Mouse (Mus musculus) embryo, embryonic 10.5 days (tissue): Measurements from ENCODE around the gene Rab37.

Source experiments
- DNase-seq: peaks from one replicate; pipeline ENCODE4 v3.0.0-alpha.2; 2015; ENCODE audit warnings: low spot score

Gene Rab37

DNA sequence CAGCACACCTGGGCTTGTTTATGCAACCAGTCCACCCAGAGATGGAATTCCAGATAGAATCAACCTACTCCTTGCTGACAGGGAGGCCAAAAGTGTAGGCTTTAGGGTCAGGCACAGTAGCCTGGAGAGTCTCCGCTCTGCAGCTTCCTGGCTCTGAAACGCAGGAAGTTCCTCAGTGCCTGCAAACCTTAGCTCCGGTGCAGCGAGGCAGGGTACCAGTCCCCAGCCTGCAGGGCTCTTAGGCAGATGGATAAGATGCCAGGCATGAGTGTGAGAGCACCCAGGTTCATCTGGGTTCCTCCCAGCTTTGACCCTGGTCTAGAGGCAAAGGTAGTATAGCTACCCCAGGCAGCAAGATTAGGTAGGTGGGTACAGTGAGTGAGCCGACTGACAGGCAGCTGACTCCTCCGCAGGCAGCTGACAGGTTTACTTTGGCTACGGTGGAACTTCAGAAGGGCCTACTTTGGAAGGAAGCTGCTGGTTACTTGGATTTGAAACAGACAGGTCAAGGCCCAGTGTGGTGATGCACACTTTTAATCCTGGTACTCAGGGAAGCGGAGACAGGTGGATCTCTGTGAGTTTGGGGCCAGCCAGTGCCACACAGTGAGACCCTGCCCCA is 76.5 kb downstream of the Rab37 start:
- DNase-seq: no peak

DNA sequence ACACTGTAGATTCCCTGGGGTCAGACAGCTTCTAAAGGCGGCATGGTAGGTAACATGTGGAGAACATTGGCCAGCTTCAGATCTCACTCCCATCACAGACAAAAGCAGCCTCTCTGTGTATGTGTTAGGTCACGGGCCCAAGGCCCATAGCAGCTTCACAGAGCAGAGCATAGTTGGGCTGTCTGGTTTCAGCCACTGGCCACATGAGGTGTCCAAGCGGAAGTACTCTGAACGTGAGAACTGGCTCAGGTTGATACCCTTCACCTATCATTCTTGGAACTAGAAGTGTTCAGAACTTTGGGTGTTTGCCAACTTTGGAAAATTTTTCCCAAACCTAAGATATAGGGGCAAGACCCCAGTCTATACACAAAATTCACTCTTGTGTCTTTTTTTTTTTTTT is 78.2 kb downstream of the Rab37 start:
- no peak for DNase-seq

- no peak for DNase-seq
These were observed 79.9 kb downstream of the Rab37 start for GRCm38 (mm10) chr11:115171125-115171524.

DNA sequence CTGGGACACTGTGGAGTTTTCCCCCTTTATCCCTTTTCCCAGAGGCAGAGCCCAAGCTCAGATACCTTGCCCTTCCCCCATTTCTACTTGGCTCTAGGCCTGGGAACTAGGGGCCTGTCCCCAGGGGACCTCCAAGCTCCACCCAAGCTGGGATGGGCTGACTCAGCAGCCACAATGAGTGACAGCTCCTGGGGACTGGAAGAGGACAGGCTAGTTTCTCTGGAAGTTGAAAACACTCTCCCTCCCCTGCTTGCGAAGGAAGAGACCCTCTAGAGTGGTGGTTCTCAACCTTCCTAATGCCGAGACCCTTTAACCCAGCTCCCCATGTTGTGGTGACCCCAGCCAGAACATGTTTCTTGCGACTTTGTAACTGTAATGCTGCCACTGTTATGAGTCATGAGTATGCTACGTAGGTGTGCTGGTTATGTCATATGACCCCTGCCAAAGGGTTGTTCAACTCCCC is 81.6 kb downstream of the Rab37 start:
- peak; percentile 60 for DNase-seq

- DNase-seq: no peak
These were observed 82.5 kb downstream of the Rab37 start for GRCm38 (mm10) chr11:115173549-115174339.

DNA sequence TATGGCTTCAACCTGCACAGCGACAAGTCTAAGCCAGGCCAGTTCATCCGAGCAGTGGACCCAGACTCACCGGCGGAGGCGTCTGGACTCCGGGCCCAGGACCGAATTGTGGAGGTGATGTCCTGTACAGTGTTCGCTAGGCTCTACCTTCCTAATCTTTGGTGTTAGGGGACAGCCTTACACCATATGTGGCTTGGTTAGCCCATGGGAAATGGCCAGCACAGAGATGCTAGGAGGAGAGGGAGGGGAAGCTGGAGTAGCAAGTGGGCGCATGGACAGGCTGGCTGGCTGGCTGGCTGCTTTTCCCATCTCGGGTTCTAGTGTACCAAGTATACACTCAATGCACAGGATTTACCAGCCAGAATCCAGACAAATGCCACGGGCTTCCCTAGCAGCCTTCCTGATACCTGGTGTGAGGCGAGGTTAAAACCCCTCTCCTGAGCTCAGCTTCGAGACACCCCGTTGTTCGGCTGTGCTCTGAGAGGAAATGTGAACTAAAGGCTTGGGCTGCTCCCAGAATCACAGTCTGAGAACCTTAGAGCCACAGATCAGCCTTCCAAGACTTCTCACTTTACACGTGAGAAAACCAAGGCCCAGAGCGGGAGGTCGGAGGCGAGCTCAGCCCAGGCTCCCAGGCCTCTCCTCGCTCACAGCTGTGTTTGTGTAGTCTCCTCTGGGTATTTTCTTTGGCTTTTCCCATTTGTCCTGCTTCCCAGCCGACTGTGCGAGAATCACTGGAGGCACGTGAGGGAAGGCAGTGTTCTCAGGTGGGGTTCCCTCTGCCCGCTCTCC is 85.4 kb downstream of the Rab37 start:
- DNase-seq: no peak

GRCm38 (mm10) chr11:115177559-115178195 is 86.4 kb downstream of the Rab37 start:
- no peak for DNase-seq

- no peak for DNase-seq
These were observed 87.5 kb downstream of the Rab37 start for GRCm38 (mm10) chr11:115178766-115179165.

DNA sequence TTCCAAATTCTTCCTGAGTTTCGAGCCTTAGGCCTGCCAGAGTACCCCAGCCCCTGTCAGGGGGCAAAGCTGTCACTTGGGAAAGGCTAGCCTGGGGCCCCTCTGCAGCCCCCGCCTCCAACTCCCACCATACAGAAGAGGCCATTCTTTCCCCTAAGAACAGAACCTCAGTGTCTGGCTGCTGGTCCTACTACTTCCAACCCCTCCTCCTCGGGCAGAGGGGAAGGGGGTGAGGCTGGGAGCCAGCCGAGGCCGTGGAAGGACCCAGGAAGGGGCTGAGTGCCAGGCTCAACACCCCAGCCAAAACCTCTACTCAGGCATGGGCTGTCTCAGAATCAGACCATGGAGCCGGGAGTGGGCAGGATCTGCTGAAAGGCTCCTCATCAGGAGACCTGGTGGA is 88.0 kb downstream of the Rab37 start:
- no peak for DNase-seq

- no peak for DNase-seq
These were observed 88.7 kb downstream of the Rab37 start for GRCm38 (mm10) chr11:115179881-115180280.

GRCm38 (mm10) chr11:115181913-115182638 is 90.8 kb downstream of the Rab37 start:
- peak; percentile 88 for DNase-seq

DNA sequence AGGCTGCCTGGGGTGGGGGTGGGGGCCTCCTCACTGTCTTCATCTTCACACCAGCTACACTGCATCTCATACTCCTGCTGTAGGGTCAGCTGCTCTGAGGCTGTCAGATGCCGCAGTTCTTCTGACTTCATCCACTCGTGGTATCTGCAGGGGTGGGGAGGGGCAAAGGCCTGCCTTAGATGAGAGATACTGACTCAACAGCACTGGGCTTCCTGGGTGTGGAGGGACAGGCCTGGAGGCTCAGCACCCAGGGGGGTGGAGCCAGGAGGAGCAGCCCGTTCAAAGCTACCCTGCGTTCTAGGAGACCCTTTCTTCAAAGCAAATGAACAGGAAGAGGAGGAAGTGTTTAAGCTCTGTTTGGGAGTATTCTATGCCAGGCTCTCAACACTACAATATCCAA is 93.7 kb downstream of the Rab37 start:
- DNase-seq: no peak

GRCm38 (mm10) chr11:115187224-115187639 is 96.0 kb downstream of the Rab37 start, which contains the start of gene Tmem104:
TSS of gene Tmem104 (plus strand) at chr11:115187487.
- DNase-seq: peak; percentile 99

DNA sequence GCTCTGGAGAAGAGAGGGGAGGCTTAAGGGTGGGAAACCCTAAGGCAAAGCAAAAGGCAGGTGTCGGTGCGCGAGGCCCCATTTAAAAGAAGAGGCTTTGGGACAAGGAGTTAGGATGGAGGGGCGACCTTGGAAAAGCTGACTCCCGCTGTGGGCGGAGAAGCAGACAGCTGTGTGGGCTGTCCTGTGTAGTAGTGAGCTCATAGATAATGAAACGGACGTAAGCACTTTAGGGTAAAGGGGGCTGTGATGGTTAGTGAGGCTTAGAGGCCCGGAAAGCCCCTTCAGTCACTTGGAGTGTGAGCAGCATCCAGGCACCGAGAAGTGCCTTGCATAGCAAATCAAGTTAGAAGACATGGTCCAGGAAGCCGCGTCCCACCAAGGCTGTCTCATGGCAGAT is 96.5 kb downstream of the Rab37 start, which contains the start of gene Nat9:
Gene Nat9 (minus strand): TSS at position 167 of the 400 bp plus-strand sequence.
- no peak for DNase-seq

DNA sequence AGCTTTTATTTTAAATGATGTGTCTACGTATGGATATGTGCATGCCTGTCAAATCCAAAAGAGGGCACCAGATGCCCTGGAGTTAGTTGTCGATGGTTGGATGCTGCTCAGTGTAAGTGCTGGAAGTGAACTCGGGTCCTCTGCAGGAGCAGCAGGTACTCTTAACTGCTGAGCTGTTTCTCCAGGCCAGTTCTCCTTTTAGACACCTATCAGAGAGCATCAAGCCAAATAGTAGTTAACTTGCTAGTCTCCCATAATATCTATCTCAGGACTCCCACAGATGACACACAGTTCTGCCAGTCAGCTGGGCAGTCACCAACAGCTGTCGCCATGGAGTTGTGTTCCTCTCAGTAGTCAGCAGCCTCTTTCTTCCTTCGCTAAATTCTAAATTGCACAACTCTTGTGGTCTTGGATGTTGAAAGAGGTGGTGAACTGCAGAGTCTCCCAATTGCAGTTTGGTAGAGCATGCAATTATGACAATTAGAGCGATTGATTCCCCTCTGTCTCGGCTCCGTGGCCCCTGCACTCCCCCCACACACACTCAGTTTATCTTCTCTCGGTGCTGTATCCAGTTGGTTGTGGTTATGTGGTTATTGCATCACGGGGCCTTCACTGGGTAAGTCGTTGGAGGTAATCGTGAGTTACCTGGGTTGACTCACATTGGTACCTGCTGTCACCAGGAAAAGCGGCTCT is 97.5 kb downstream of the Rab37 start:
- no peak for DNase-seq

GRCm38 (mm10) chr11:115189304-115189703 is 98.1 kb downstream of the Rab37 start:
- DNase-seq: no peak

DNA sequence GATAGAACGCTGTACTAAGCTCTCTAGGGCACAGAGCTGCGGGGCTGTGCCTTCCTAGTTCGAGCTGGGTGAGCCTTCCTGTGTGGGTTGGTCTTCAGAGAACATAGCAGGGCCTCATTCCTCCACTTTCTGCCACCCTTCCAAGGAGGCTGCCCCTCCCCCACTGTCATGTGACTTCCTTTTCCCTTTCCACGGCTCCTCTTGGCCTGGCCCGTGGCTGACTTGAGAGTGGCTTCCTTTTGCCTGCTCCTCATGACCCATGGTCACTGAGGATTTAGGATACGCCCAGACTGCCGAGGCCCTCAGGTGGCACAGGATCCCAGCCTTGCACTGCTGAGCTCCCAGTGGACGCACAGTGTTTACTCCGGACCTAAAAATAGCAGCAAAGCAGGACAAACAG is 100.9 kb downstream of the Rab37 start:
- DNase-seq: no peak

- DNase-seq: no peak
These were observed 103.5 kb downstream of the Rab37 start for GRCm38 (mm10) chr11:115194693-115195092.

GRCm38 (mm10) chr11:115195933-115196332 is 104.7 kb downstream of the Rab37 start:
- DNase-seq: no peak

- DNase-seq: no peak
These were observed 106.3 kb downstream of the Rab37 start for GRCm38 (mm10) chr11:115197558-115197957.

- DNase-seq: peak; percentile 40
These were observed 107.7 kb downstream of the Rab37 start for GRCm38 (mm10) chr11:115198932-115199384.
